Mouse (Mus musculus): ENCODE measurements around the gene Axl. TPM values are rescaled to one million over a fixed set of nuclear protein-coding genes. Genes with fewer than 3 reads are reported as not detected.

Axl gene
- polyA plus RNA-seq, 1 experiment from 2014 or later, result 19.4 TPM

DNA sequence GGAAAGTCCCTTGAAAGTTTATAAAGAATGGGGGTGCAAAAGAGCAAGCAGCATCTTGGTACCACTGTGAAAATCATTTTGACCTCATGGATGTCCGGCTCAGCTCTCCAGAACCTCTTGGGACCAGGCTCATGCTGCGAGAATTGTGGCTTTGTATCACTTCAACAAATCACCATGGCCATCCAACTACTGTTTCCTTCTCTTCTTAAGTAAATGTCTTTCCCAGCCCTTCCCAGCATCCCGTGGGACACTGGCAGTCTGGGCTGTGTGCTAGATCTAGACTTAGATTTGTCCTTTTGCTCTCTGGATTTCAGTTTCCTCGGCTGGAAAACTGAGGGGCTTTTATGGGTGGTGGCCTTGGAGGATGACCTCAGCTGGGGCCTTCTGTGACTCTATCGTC lies 20.3 kb downstream of the Axl start:
- no peak overlapping the region for H3K9ac ChIP-seq (ENCODE audit: low read depth, low read length)
- 86% methylated on average over 5 of the region's 5 CpGs for WGBS
- no peaks in the 10 kb centered on the region for H3K27me3 ChIP-seq (ENCODE audit: control insufficient read depth, insufficient read depth, low read length)
- H3K4me1 ChIP-seq (replicated peaks; ENCODE audit: control insufficient read depth, insufficient read depth, low read length), result no peaks in the 10 kb centered on the region
- H3K36me3 ChIP-seq (ENCODE audit: control insufficient read depth, insufficient read depth, low read length), result no peaks in the 10 kb centered on the region
- DNase-seq (ENCODE audit: low spot score), result no peak
- ATAC-seq (ENCODE audit: low FRiP score), result no peak
- H3K9me3 ChIP-seq (ENCODE audit: control insufficient read depth, low read length), result no peaks in the 10 kb centered on the region
- no peak overlapping the region for H3K4me3 ChIP-seq (ENCODE audit: low read depth, low read length)
- H3K4me2 ChIP-seq (replicated peaks; ENCODE audit: low read depth, low read length), result no peak overlapping the region
- no peak overlapping the region for H3K27ac ChIP-seq (ENCODE audit: low read depth, low read length)

GRCm38 (mm10) chr7:25766108-25766507 lies 22.4 kb downstream of the Axl start:
- Histone ChIP-seq H3K4me3 (ENCODE audit: low read depth, low read length) (no peak overlapping the region), H3K9ac (ENCODE audit: low read depth, low read length) (no peak overlapping the region), H3K9me3 (ENCODE audit: control insufficient read depth, low read length) (no peaks in the 10 kb centered on the region), H3K27me3 (ENCODE audit: control insufficient read depth, insufficient read depth, low read length) (no peaks in the 10 kb centered on the region), H3K36me3 (ENCODE audit: control insufficient read depth, insufficient read depth, low read length) (no peaks in the 10 kb centered on the region), H3K4me2 (replicated peaks; ENCODE audit: low read depth, low read length) (no peak overlapping the region), H3K27ac (ENCODE audit: low read depth, low read length) (no peak overlapping the region), H3K4me1 (replicated peaks; ENCODE audit: control insufficient read depth, insufficient read depth, low read length) (no peaks in the 10 kb centered on the region)
- no peak for DNase-seq (ENCODE audit: low spot score)
- ATAC-seq (ENCODE audit: low FRiP score), result no peak
- 88% methylated on average over 6 of the region's 6 CpGs for WGBS

- Histone ChIP-seq H3K27ac (ENCODE audit: low read depth, low read length) (no peak overlapping the region), H3K9ac (ENCODE audit: low read depth, low read length) (no peak overlapping the region), H3K4me2 (replicated peaks; ENCODE audit: low read depth, low read length) (no peak overlapping the region), H3K27me3 (ENCODE audit: control insufficient read depth, insufficient read depth, low read length) (no peaks in the 10 kb centered on the region), H3K36me3 (ENCODE audit: control insufficient read depth, insufficient read depth, low read length) (no peaks in the 10 kb centered on the region), H3K9me3 (ENCODE audit: control insufficient read depth, low read length) (no peaks in the 10 kb centered on the region), H3K4me3 (ENCODE audit: low read depth, low read length) (no peak overlapping the region), H3K4me1 (replicated peaks; ENCODE audit: control insufficient read depth, insufficient read depth, low read length) (no peaks in the 10 kb centered on the region)
- 55% methylated on average over 5 of the region's 5 CpGs for WGBS
- DNase-seq (ENCODE audit: low spot score), result peak; percentile 8
- ATAC-seq (ENCODE audit: low FRiP score), result no peak
Measured at GRCm38 (mm10) chr7:25764221-25764620, 24.3 kb downstream of the Axl start.

DNA sequence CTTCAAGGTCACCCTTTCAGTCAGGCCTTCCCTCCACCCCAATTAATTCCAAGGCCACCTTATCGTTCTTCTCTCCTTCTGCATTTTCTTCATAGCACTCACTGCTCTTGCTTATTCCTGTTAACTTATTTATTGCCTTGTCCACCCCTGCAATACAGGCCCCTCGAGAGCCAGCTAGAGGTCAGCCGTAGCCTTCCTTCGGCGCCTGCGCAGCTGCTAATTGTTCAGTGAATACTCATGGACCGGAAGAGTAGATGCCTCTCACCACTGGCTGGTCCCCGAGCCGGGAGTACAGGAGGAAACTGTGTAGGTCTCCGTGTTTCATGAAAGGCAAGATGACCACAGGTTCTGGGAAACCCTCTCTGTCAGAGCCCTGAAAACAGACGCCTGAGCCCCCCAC lies 24.8 kb downstream of the Axl start:
- Histone ChIP-seq H3K36me3 (ENCODE audit: control insufficient read depth, insufficient read depth, low read length) (no peaks in the 10 kb centered on the region), H3K4me2 (replicated peaks; ENCODE audit: low read depth, low read length) (no peak overlapping the region)

DNA sequence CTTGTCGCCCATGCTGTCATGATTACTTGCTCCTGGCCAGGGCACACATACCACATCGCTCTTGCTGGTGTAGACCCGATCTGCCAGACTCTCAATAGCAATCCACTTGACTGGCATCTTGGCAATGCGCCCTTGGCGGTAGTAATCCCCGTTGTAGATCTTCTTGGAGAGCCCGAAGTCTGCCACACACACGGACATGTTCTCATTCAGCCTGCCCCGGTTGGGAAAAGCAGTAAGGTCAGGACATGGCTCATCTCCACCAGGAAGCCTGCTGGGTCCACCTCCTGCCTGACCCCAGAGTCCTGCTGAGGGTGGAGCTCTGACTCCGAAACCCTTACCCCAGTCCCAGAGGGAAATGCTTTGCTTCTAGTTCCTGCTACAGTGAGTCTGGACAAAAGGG lies 27.2 kb downstream of the Axl start:
- Histone ChIP-seq H3K4me2 (replicated peaks; ENCODE audit: low read depth, low read length) (no peak overlapping the region), H3K9me3 (ENCODE audit: control insufficient read depth, low read length) (no peaks in the 10 kb centered on the region), H3K27me3 (ENCODE audit: control insufficient read depth, insufficient read depth, low read length) (no peaks in the 10 kb centered on the region), H3K9ac (ENCODE audit: low read depth, low read length) (no peak overlapping the region), H3K36me3 (ENCODE audit: control insufficient read depth, insufficient read depth, low read length) (no peaks in the 10 kb centered on the region), H3K4me3 (ENCODE audit: low read depth, low read length) (no peak overlapping the region), H3K4me1 (replicated peaks; ENCODE audit: control insufficient read depth, insufficient read depth, low read length) (no peaks in the 10 kb centered on the region), H3K27ac (ENCODE audit: low read depth, low read length) (no peak overlapping the region)
- 92% methylated on average over 10 of the region's 10 CpGs for WGBS
- DNase-seq (ENCODE audit: low spot score) (no peak), ATAC-seq (ENCODE audit: low FRiP score) (no peak)

More for the DNA sequence above, 24.8 kb downstream of the Axl start:
- DNase-seq (ENCODE audit: low spot score) (no peak), ATAC-seq (ENCODE audit: low FRiP score) (no peak)
- Histone ChIP-seq H3K9me3 (ENCODE audit: control insufficient read depth, low read length) (no peaks in the 10 kb centered on the region), H3K4me1 (replicated peaks; ENCODE audit: control insufficient read depth, insufficient read depth, low read length) (no peaks in the 10 kb centered on the region), H3K27me3 (ENCODE audit: control insufficient read depth, insufficient read depth, low read length) (no peaks in the 10 kb centered on the region), H3K27ac (ENCODE audit: low read depth, low read length) (no peak overlapping the region), H3K4me3 (ENCODE audit: low read depth, low read length) (no peak overlapping the region), H3K9ac (ENCODE audit: low read depth, low read length) (no peak overlapping the region)
- 75% methylated on average over 11 of the region's 11 CpGs for WGBS

DNA sequence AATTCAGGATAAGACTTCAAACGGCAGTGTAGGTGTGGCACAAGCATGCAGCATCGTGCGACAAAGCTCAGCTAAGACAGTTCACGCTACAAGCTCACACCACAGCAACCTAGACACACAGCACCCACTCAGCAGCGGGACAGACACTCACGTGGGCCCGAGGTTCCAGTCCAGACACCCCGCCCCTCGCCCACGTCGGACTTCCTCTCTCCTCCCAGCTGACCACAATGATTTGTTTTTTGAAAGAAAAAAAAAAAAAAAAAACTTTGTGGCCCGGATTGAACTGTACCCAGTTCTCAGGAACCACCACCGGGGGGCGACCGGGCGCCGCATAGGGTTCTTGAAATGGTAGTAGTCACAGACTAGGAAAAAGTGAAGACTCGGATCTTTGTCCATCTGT lies 32.5 kb downstream of the Axl start:
- peak overlapping the region; percentile 99 for H3K4me3 ChIP-seq (ENCODE audit: low read depth, low read length)
- H3K9ac ChIP-seq (ENCODE audit: low read depth, low read length), result peak overlapping the region; percentile 54
- no peaks in the 10 kb centered on the region for H3K27me3 ChIP-seq (ENCODE audit: control insufficient read depth, insufficient read depth, low read length)
- peaks cover 9% of the 10 kb centered on the region for H3K4me1 ChIP-seq (replicated peaks; ENCODE audit: control insufficient read depth, insufficient read depth, low read length)
- peak overlapping the region; percentile 96 for H3K27ac ChIP-seq (ENCODE audit: low read depth, low read length)
- WGBS, result under 1% methylated on average over 18 of the region's 18 CpGs
- H3K9me3 ChIP-seq (ENCODE audit: control insufficient read depth, low read length), result no peaks in the 10 kb centered on the region
- peak overlapping the region; percentile 80 for H3K4me2 ChIP-seq (replicated peaks; ENCODE audit: low read depth, low read length)
- no peaks in the 10 kb centered on the region for H3K36me3 ChIP-seq (ENCODE audit: control insufficient read depth, insufficient read depth, low read length)
- DNase-seq (ENCODE audit: low spot score) (peak; percentile 89), ATAC-seq (ENCODE audit: low FRiP score) (peak; percentile 38)

GRCm38 (mm10) chr7:25755468-25755833 lies 33.1 kb downstream of the Axl start:
- Histone ChIP-seq H3K36me3 (ENCODE audit: control insufficient read depth, insufficient read depth, low read length) (no peaks in the 10 kb centered on the region; the same call in 1 of the 2 replicates), H3K9ac (ENCODE audit: low read depth, low read length) (peak overlapping the region; percentile 54), H3K4me3 (ENCODE audit: low read depth, low read length) (peak overlapping the region; percentile 99), H3K27ac (ENCODE audit: low read depth, low read length) (peak overlapping the region; percentile 96), H3K4me2 (replicated peaks; ENCODE audit: low read depth, low read length) (peak overlapping the region; percentile 80), H3K9me3 (ENCODE audit: control insufficient read depth, low read length) (no peaks in the 10 kb centered on the region), H3K27me3 (ENCODE audit: control insufficient read depth, insufficient read depth, low read length) (no peaks in the 10 kb centered on the region), H3K4me1 (replicated peaks; ENCODE audit: control insufficient read depth, insufficient read depth, low read length) (peaks cover 9% of the 10 kb centered on the region)
- DNase-seq (ENCODE audit: low spot score) (peak; percentile 77), ATAC-seq (ENCODE audit: low FRiP score) (peak; percentile 57)
- under 1% methylated on average over 15 of the region's 15 CpGs for WGBS

- Histone ChIP-seq H3K27ac (ENCODE audit: low read depth, low read length) (peak within 1 kb of the TSS; percentile 96), H3K4me1 (replicated peaks; ENCODE audit: control insufficient read depth, insufficient read depth, low read length) (peaks cover 9% of the 10 kb centered on the region), H3K9ac (ENCODE audit: low read depth, low read length) (peak within 1 kb of the TSS; percentile 98), H3K36me3 (ENCODE audit: control insufficient read depth, insufficient read depth, low read length) (peaks cover 3% of the 10 kb centered on the region; the same call in 1 of the 2 replicates), H3K9me3 (ENCODE audit: control insufficient read depth, low read length) (no peaks in the 10 kb centered on the region), H3K27me3 (ENCODE audit: control insufficient read depth, insufficient read depth, low read length) (no peaks in the 10 kb centered on the region), H3K4me3 (ENCODE audit: low read depth, low read length) (peak within 1 kb of the TSS; percentile 99), H3K4me2 (replicated peaks; ENCODE audit: low read depth, low read length) (peak within 1 kb of the TSS; percentile 80)
- under 1% methylated on average over 55 of the region's 55 CpGs for WGBS
- peak; percentile 94 for ATAC-seq (ENCODE audit: low FRiP score)
- peak; percentile 98 for DNase-seq (ENCODE audit: low spot score)
Measured at GRCm38 (mm10) chr7:25754738-25755467, 33.6 kb downstream of the Axl start, which contains the start of gene Hnrnpul1. Gene Hnrnpul1, minus strand, starts transcription at chr7:25754757.

DNA sequence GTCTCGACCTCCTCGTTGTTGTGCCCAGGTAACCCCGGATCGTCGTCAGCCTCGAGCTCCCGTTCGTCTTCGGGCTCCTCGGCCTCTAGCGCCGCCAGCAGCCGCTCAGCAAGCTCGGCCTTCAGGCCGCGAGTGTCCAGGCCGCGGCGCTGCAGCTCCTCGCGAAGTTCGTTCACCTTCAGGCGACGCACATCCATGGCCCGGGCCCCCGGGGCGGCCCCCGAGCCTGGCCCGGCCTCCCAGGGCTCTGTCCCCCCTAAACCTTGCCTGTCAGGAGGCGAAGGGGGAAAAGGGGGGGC lies 34.1 kb downstream of the Axl start:
- Histone ChIP-seq H3K9me3 (ENCODE audit: control insufficient read depth, low read length) (no peaks in the 10 kb centered on the region), H3K4me2 (replicated peaks; ENCODE audit: low read depth, low read length) (peak overlapping the region; percentile 80), H3K36me3 (ENCODE audit: control insufficient read depth, insufficient read depth, low read length) (peaks cover 3% of the 10 kb centered on the region; the same call in 1 of the 2 replicates), H3K9ac (ENCODE audit: low read depth, low read length) (peak overlapping the region; percentile 98), H3K27me3 (ENCODE audit: control insufficient read depth, insufficient read depth, low read length) (no peaks in the 10 kb centered on the region), H3K4me1 (replicated peaks; ENCODE audit: control insufficient read depth, insufficient read depth, low read length) (peaks cover 9% of the 10 kb centered on the region), H3K4me3 (ENCODE audit: low read depth, low read length) (peak overlapping the region; percentile 99), H3K27ac (ENCODE audit: low read depth, low read length) (peak overlapping the region; percentile 96)
- no peak for DNase-seq (ENCODE audit: low spot score)
- no peak for ATAC-seq (ENCODE audit: low FRiP score)
- WGBS, result 2% methylated on average over 26 of the region's 30 CpGs

Data from hindbrain, embryonic 11.5 days (tissue).